Mouse (Mus musculus): ENCODE measurements around the gene Exosc2. TPM values are rescaled to one million over a fixed set of nuclear protein-coding genes. Genes with fewer than 3 reads are reported as not detected.

The Exosc2 gene
- polyA plus RNA-seq, 1 experiment from 2014 or later = 44.1 TPM

GRCm38 (mm10) chr2:31705914-31706313 is 35.4 kb downstream of the Exosc2 start:
- DNase-seq (ENCODE audit: low read depth, low spot score) (no peak), ATAC-seq (no peak)
- ChIA-PET CTCF (no interaction called here), POLR2A (no interaction called here)
- TF ChIP-seq CTCF (IDR thresholded peaks at IDR 0.05) = no peak
- in situ Hi-C loops (cut with MboI; ENCODE audit: low pct_unique_long_range_greater_than_20kb) = no loop called here
- no peaks in the 10 kb centered on the region for H3K27me3 ChIP-seq

- ATAC-seq (no peak), DNase-seq (ENCODE audit: low read depth, low spot score) (no peak)
- POLR2A ChIA-PET = no interaction called here
- CTCF ChIA-PET = no interaction called here
- no peaks in the 10 kb centered on the region for H3K27me3 ChIP-seq
- no peak for TF ChIP-seq CTCF (IDR thresholded peaks at IDR 0.05)
- in situ Hi-C loops (cut with MboI; ENCODE audit: low pct_unique_long_range_greater_than_20kb) = no loop called here
These were observed 36.0 kb downstream of the Exosc2 start for GRCm38 (mm10) chr2:31706531-31706930.

- ChIA-PET CTCF (no interaction called here), POLR2A (no interaction called here)
- TF ChIP-seq CTCF (IDR thresholded peaks at IDR 0.05) = no peak
- no peak for DNase-seq (ENCODE audit: low read depth, low spot score)
- no peaks in the 10 kb centered on the region for H3K27me3 ChIP-seq
- no peak for ATAC-seq
- in situ Hi-C loops (cut with MboI; ENCODE audit: low pct_unique_long_range_greater_than_20kb) = no loop called here
These were observed 42.2 kb downstream of the Exosc2 start for GRCm38 (mm10) chr2:31712716-31713115.

GRCm38 (mm10) chr2:31713813-31714212 is 43.3 kb downstream of the Exosc2 start:
- DNase-seq (ENCODE audit: low read depth, low spot score) = no peak
- ATAC-seq = no peak
- no peak for TF ChIP-seq CTCF (IDR thresholded peaks at IDR 0.05)
- H3K27me3 ChIP-seq = no peaks in the 10 kb centered on the region
- CTCF ChIA-PET = no interaction called here
- POLR2A ChIA-PET = no interaction called here
- in situ Hi-C loops (cut with MboI; ENCODE audit: low pct_unique_long_range_greater_than_20kb) = no loop called here

- CTCF ChIA-PET = no interaction called here
- in situ Hi-C loops (cut with MboI; ENCODE audit: low pct_unique_long_range_greater_than_20kb) = no loop called here
- DNase-seq (ENCODE audit: low read depth, low spot score) (no peak), ATAC-seq (no peak)
- H3K27me3 ChIP-seq = no peaks in the 10 kb centered on the region
- POLR2A ChIA-PET = no interaction called here
- TF ChIP-seq CTCF (IDR thresholded peaks at IDR 0.05) = no peak
These were observed 44.3 kb downstream of the Exosc2 start for GRCm38 (mm10) chr2:31714780-31715179.

- in situ Hi-C loops (cut with MboI; ENCODE audit: low pct_unique_long_range_greater_than_20kb) = no loop called here
- no peak for TF ChIP-seq CTCF (IDR thresholded peaks at IDR 0.05)
- ATAC-seq (peak; percentile 85), DNase-seq (ENCODE audit: low read depth, low spot score) (peak; percentile 9)
- ChIA-PET POLR2A (no interaction called here), CTCF (interaction anchor here (1.0 to 1.4 kb wide), 2 partner anchors 13 to 16 kb away, joined by 3 read pairs; no protein-coding TSS in a partner anchor)
- no peaks in the 10 kb centered on the region for H3K27me3 ChIP-seq
These were observed 45.5 kb downstream of the Exosc2 start for GRCm38 (mm10) chr2:31715985-31716384.

GRCm38 (mm10) chr2:31719202-31719880 is 48.8 kb downstream of the Exosc2 start:
- ATAC-seq = no peak
- DNase-seq (ENCODE audit: low read depth, low spot score) = no peak
- ChIA-PET CTCF (no interaction called here), POLR2A (no interaction called here)
- H3K27me3 ChIP-seq = no peaks in the 10 kb centered on the region
- in situ Hi-C loops (cut with MboI; ENCODE audit: low pct_unique_long_range_greater_than_20kb) = no loop called here
- TF ChIP-seq CTCF (IDR thresholded peaks at IDR 0.05) = no peak

- POLR2A ChIA-PET = no interaction called here
- DNase-seq (ENCODE audit: low read depth, low spot score) (no peak), ATAC-seq (no peak)
- TF ChIP-seq CTCF (IDR thresholded peaks at IDR 0.05) = no peak
- CTCF ChIA-PET = no interaction called here
- no peaks in the 10 kb centered on the region for H3K27me3 ChIP-seq
- in situ Hi-C loops (cut with MboI; ENCODE audit: low pct_unique_long_range_greater_than_20kb) = no loop called here
These were observed 49.4 kb downstream of the Exosc2 start for GRCm38 (mm10) chr2:31719944-31720343.

GRCm38 (mm10) chr2:31720783-31721182 is 50.3 kb downstream of the Exosc2 start:
- in situ Hi-C loops (cut with MboI; ENCODE audit: low pct_unique_long_range_greater_than_20kb) = no loop called here
- ATAC-seq (no peak), DNase-seq (ENCODE audit: low read depth, low spot score) (no peak)
- H3K27me3 ChIP-seq = no peaks in the 10 kb centered on the region
- ChIA-PET POLR2A (no interaction called here), CTCF (interaction anchor here (1.0 kb wide), 1 partner anchor 30 kb away, joined by 3 read pairs; no protein-coding TSS in a partner anchor)
- peak; percentile 39 for TF ChIP-seq CTCF (IDR thresholded peaks at IDR 0.05)

- H3K27me3 ChIP-seq = no peaks in the 10 kb centered on the region
- DNase-seq (ENCODE audit: low read depth, low spot score) = no peak
- ATAC-seq = no peak
- ChIA-PET CTCF (no interaction called here), POLR2A (no interaction called here)
- TF ChIP-seq CTCF (IDR thresholded peaks at IDR 0.05) = no peak
- in situ Hi-C loops (cut with MboI; ENCODE audit: low pct_unique_long_range_greater_than_20kb) = no loop called here
These were observed 54.4 kb downstream of the Exosc2 start for GRCm38 (mm10) chr2:31724730-31725490.

GRCm38 (mm10) chr2:31727576-31728277 is 57.2 kb downstream of the Exosc2 start:
- POLR2A ChIA-PET = no interaction called here
- CTCF ChIA-PET = interaction anchor here (1.0 to 1.9 kb wide), 4 partner anchors 11 to 44 kb away, joined by 3 to 4 read pairs (median 4); no protein-coding TSS in a partner anchor
- no peaks in the 10 kb centered on the region for H3K27me3 ChIP-seq
- TF ChIP-seq CTCF (IDR thresholded peaks at IDR 0.05) = no peak
- in situ Hi-C loops (cut with MboI; ENCODE audit: low pct_unique_long_range_greater_than_20kb) = no loop called here
- ATAC-seq (no peak), DNase-seq (ENCODE audit: low read depth, low spot score) (no peak)
